Mouse (Mus musculus): ENCODE measurements around the gene 3110001I22Rik. TPM values are rescaled to one million over a fixed set of nuclear protein-coding genes. Genes with fewer than 3 reads are reported as not detected.
"Not testable (repeated sequence)": the region's sequence is repeated elsewhere in the genome, so short reads cannot be mapped to it uniquely, and the experiment has no call there.

The 3110001I22Rik gene
- polyA plus RNA-seq, 1 experiment from 2014 or later, result 2.2 TPM

- ATAC-seq (ENCODE audit: insufficient read depth), result no peak
- 83% methylated on average over 1 of the region's 1 CpGs for WGBS (ENCODE audit: insufficient replicate concordance)
- Histone ChIP-seq H3K36me3 (replicated peaks) (peaks cover 12% of the 10 kb centered on the region; the same call in 1 of the 2 replicates), H3K9ac (no peak overlapping the region), H3K27ac (replicated peaks) (no peak overlapping the region), H3K4me3 (replicated peaks) (no peak overlapping the region), H3K4me2 (no peak overlapping the region), H3K27me3 (no peaks in the 10 kb centered on the region), H3K4me1 (replicated peaks) (peaks cover 47% of the 10 kb centered on the region), H3K9me3 (replicated peaks) (no peaks in the 10 kb centered on the region)
Observed at GRCm38 (mm10) chr16:13669282-13669681, 2.4 kb upstream of the 3110001I22Rik start.

- not testable (repeated sequence) for H3K9ac ChIP-seq; ATAC-seq (ENCODE audit: insufficient read depth); H3K27me3 ChIP-seq; H3K36me3 ChIP-seq (replicated peaks); H3K9me3 ChIP-seq (replicated peaks)
- Histone ChIP-seq H3K4me1 (replicated peaks) (peaks cover 47% of the 10 kb centered on the region), H3K4me2 (peak overlapping the region; percentile 92), H3K4me3 (replicated peaks) (peak overlapping the region; percentile 94), H3K27ac (replicated peaks) (peak overlapping the region; percentile 89; the same call in 1 of the 2 replicates)
- WGBS (ENCODE audit: insufficient replicate concordance), result 36% methylated on average over 5 of the region's 5 CpGs
Observed at GRCm38 (mm10) chr16:13670896-13671295, 833 bp upstream of the 3110001I22Rik start.

GRCm38 (mm10) chr16:13672386-13672898 lies 713 bp downstream of the 3110001I22Rik start:
- peak overlapping the region; percentile 94 for H3K4me3 ChIP-seq (replicated peaks)
- no peaks in the 10 kb centered on the region for H3K27me3 ChIP-seq
- peaks cover 13% of the 10 kb centered on the region for H3K36me3 ChIP-seq (replicated peaks)
- WGBS (ENCODE audit: insufficient replicate concordance), result under 1% methylated on average over 20 of the region's 20 CpGs
- H3K9ac ChIP-seq, result peak overlapping the region; percentile 88
- H3K9me3 ChIP-seq (replicated peaks), result no peaks in the 10 kb centered on the region
- H3K27ac ChIP-seq (replicated peaks), result peak overlapping the region; percentile 89
- H3K4me2 ChIP-seq, result peak overlapping the region; percentile 92
- peak; percentile 71 for ATAC-seq (ENCODE audit: insufficient read depth)
- H3K4me1 ChIP-seq (replicated peaks), result peaks cover 39% of the 10 kb centered on the region

GRCm38 (mm10) chr16:13673114-13673513 lies 1.4 kb downstream of the 3110001I22Rik start:
- no peak for ATAC-seq (ENCODE audit: insufficient read depth)
- H3K9me3 ChIP-seq (replicated peaks), result no peaks in the 10 kb centered on the region
- H3K36me3 ChIP-seq (replicated peaks), result peaks cover 20% of the 10 kb centered on the region
- 72% methylated on average over 5 of the region's 5 CpGs for WGBS (ENCODE audit: insufficient replicate concordance)
- no peak overlapping the region for H3K9ac ChIP-seq
- peaks cover 35% of the 10 kb centered on the region for H3K4me1 ChIP-seq (replicated peaks)
- no peaks in the 10 kb centered on the region for H3K27me3 ChIP-seq
- peak overlapping the region; percentile 89; the same call in 1 of the 2 replicates for H3K27ac ChIP-seq (replicated peaks)
- H3K4me3 ChIP-seq (replicated peaks), result peak overlapping the region; percentile 94
- H3K4me2 ChIP-seq, result peak overlapping the region; percentile 92

GRCm38 (mm10) chr16:13674511-13674910 lies 2.8 kb downstream of the 3110001I22Rik start:
- Histone ChIP-seq H3K4me1 (replicated peaks) (peaks cover 21% of the 10 kb centered on the region), H3K9ac (no peak overlapping the region), H3K27me3 (no peaks in the 10 kb centered on the region), H3K4me2 (no peak overlapping the region), H3K4me3 (replicated peaks) (no peak overlapping the region), H3K27ac (replicated peaks) (no peak overlapping the region), H3K36me3 (replicated peaks) (peaks cover 22% of the 10 kb centered on the region), H3K9me3 (replicated peaks) (no peaks in the 10 kb centered on the region)
- no peak for ATAC-seq (ENCODE audit: insufficient read depth)
- 71% methylated on average over 3 of the region's 3 CpGs for WGBS (ENCODE audit: insufficient replicate concordance)

DNA sequence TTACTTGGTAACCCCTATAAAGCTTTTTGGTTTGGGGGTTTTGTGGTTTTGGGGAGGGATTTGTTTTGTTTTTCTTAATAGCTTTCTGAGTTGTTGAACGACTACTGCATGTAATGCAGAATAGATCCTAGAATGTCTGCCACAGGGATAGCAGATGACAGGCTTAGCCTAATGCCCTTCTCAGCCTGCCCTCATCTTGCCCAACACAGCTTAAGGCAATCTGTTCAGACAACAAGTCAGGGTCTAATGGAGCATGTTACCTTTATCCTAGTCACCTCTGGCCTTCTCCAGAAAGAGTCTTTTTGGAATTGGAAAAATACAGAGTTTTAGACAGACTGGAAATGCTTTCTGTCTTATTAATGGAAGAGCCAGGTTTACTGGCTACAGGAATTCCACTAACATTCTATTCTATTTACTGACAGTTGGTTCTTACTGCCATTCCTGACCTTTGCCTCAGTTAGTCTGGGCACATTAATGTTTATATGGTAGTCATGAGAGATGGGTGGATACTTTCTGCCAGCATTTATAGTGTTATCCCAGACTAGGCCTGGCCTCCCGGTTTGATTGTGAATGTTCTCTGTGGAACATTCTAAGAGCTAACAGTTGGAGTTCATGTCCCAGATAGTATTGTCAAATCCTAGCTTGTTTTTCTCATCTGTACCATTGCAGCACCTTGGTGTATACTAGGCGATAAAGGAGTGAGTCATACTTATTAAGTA lies 7.0 kb downstream of the 3110001I22Rik start:
- H3K4me2 ChIP-seq, result no peak overlapping the region

GRCm38 (mm10) chr16:13698998-13699397 lies 27.3 kb downstream of the 3110001I22Rik start:
- ATAC-seq (ENCODE audit: insufficient read depth), result no peak
- Histone ChIP-seq H3K4me3 (replicated peaks) (no peak overlapping the region), H3K9me3 (replicated peaks) (no peaks in the 10 kb centered on the region), H3K4me2 (no peak overlapping the region), H3K27ac (replicated peaks) (no peak overlapping the region), H3K36me3 (replicated peaks) (peaks cover 76% of the 10 kb centered on the region), H3K27me3 (no peaks in the 10 kb centered on the region), H3K9ac (no peak overlapping the region), H3K4me1 (replicated peaks) (no peaks in the 10 kb centered on the region)
- 78% methylated on average over 7 of the region's 7 CpGs for WGBS (ENCODE audit: insufficient replicate concordance)

More for the DNA sequence above, 7.0 kb downstream of the 3110001I22Rik start:
- Histone ChIP-seq H3K27ac (replicated peaks) (no peak overlapping the region), H3K4me1 (replicated peaks) (peaks cover 3% of the 10 kb centered on the region; the same call in 1 of the 2 replicates), H3K4me3 (replicated peaks) (no peak overlapping the region), H3K36me3 (replicated peaks) (peaks cover 25% of the 10 kb centered on the region), H3K9me3 (replicated peaks) (no peaks in the 10 kb centered on the region), H3K9ac (no peak overlapping the region), H3K27me3 (no peaks in the 10 kb centered on the region)
- 66% methylated on average over 3 of the region's 3 CpGs for WGBS (ENCODE audit: insufficient replicate concordance)
- no peak for ATAC-seq (ENCODE audit: insufficient read depth)

DNA sequence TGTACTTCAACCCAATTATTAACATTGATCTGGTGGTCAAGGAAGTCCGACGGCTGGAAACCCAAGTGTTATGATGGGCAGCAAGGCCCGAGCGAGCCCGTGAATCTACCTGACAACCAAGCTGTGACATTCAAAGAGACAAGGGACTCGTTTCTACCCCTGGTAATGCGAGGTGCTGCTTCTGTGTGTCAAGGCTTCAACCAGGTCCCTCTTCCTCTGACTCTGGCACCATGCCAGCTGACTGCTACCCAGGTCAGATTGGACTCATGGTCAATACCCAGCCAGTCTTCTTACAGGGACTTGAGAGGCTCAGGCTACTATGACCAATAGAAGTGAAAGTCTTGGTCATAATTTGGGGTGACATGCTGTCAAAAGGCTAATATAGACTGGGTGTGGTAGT lies 30.5 kb downstream of the 3110001I22Rik start:
- Histone ChIP-seq H3K4me2 (no peak overlapping the region), H3K9ac (no peak overlapping the region), H3K4me1 (replicated peaks) (no peaks in the 10 kb centered on the region), H3K4me3 (replicated peaks) (no peak overlapping the region), H3K27ac (replicated peaks) (no peak overlapping the region), H3K36me3 (replicated peaks) (peaks cover 64% of the 10 kb centered on the region), H3K27me3 (no peaks in the 10 kb centered on the region), H3K9me3 (replicated peaks) (no peaks in the 10 kb centered on the region)
- WGBS (ENCODE audit: insufficient replicate concordance), result 83% methylated on average over 7 of the region's 7 CpGs
- ATAC-seq (ENCODE audit: insufficient read depth), result no peak

DNA sequence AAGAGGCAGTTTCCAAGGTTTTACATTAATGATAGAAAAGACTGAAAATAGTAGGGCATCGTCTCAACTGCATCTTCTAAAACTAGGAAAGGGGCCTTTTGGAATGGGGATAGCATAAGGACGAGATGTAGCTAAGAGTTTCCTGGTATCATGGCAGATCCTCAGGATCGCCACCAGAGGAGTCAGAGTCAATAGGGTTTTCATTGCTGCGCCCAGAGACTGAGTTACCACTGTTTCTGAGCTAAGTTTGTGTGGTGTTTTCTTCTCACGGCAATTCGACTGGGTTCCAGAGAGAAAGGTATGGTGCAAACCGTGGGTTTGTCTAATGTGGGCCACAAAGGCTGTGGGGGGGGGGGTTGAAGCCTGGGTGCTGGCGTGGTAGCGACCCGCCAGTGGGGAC lies 32.9 kb downstream of the 3110001I22Rik start:
- WGBS (ENCODE audit: insufficient replicate concordance), result 80% methylated on average over 10 of the region's 10 CpGs

GRCm38 (mm10) chr16:13714910-13715309 lies 43.2 kb downstream of the 3110001I22Rik start:
- no peak overlapping the region for H3K4me2 ChIP-seq
- 66% methylated on average over 3 of the region's 3 CpGs for WGBS (ENCODE audit: insufficient replicate concordance)
- H3K27ac ChIP-seq (replicated peaks), result no peak overlapping the region
- no peaks in the 10 kb centered on the region for H3K27me3 ChIP-seq
- no peak overlapping the region for H3K9ac ChIP-seq
- ATAC-seq (ENCODE audit: insufficient read depth), result no peak
- no peaks in the 10 kb centered on the region for H3K9me3 ChIP-seq (replicated peaks)
- H3K4me3 ChIP-seq (replicated peaks), result no peak overlapping the region
- no peaks in the 10 kb centered on the region for H3K36me3 ChIP-seq (replicated peaks)
- H3K4me1 ChIP-seq (replicated peaks), result no peaks in the 10 kb centered on the region

More for the DNA sequence above, 32.9 kb downstream of the 3110001I22Rik start:
- no peak overlapping the region for H3K9ac ChIP-seq
- no peak overlapping the region for H3K4me3 ChIP-seq (replicated peaks)
- no peaks in the 10 kb centered on the region for H3K9me3 ChIP-seq (replicated peaks)
- H3K4me1 ChIP-seq (replicated peaks), result no peaks in the 10 kb centered on the region
- H3K36me3 ChIP-seq (replicated peaks), result peaks cover 39% of the 10 kb centered on the region
- H3K4me2 ChIP-seq, result no peak overlapping the region
- H3K27ac ChIP-seq (replicated peaks), result no peak overlapping the region
- no peaks in the 10 kb centered on the region for H3K27me3 ChIP-seq
- no peak for ATAC-seq (ENCODE audit: insufficient read depth)

- no peaks in the 10 kb centered on the region for H3K9me3 ChIP-seq (replicated peaks)
- no peaks in the 10 kb centered on the region for H3K27me3 ChIP-seq
- H3K36me3 ChIP-seq (replicated peaks), result no peaks in the 10 kb centered on the region
- H3K4me2 ChIP-seq, result no peak overlapping the region
- H3K4me3 ChIP-seq (replicated peaks), result no peak overlapping the region
- WGBS (ENCODE audit: insufficient replicate concordance), result 39% methylated on average over 2 of the region's 2 CpGs
- no peak overlapping the region for H3K27ac ChIP-seq (replicated peaks)
- no peak for ATAC-seq (ENCODE audit: insufficient read depth)
- no peaks in the 10 kb centered on the region for H3K4me1 ChIP-seq (replicated peaks)
- H3K9ac ChIP-seq, result no peak overlapping the region
Observed at GRCm38 (mm10) chr16:13716821-13717553, 45.3 kb downstream of the 3110001I22Rik start.
